Mouse (Mus musculus) forebrain, embryonic 13.5 days (tissue): ENCODE results near the gene Pcgf2. TPM values are rescaled to one million over a fixed set of nuclear protein-coding genes. Genes with fewer than 3 reads are reported as not detected.
"Not testable (repeated sequence)": the region's sequence is repeated elsewhere in the genome, so short reads cannot be mapped to it uniquely, and the experiment has no call there.

Experiments used
- ATAC-seq: fragments of 200-750 bp; cut with Nextera tagmentation; 2 replicates; pipeline ENCODE4 v1.8.0; 2017
- H3K27ac ChIP-seq: fragments of 300-500 bp; sonication (generic); 2 replicates; pipeline ENCODE4 v1.5.1; 2015; ENCODE audit warnings: inconsistent platforms, mild to moderate bottlenecking, moderate library complexity
- H3K27me3 ChIP-seq: fragments of 300-500 bp; sonication (generic); 2 replicates; pipeline ENCODE4 v1.6.1; 2015; ENCODE audit warnings: mild to moderate bottlenecking, inconsistent platforms
- H3K36me3 ChIP-seq: fragments of 300-500 bp; sonication (generic); 2 replicates; pipeline ENCODE4 v1.6.1; 2015; ENCODE audit warnings: mild to moderate bottlenecking, inconsistent platforms; ENCODE audit not compliant: poor library complexity, severe bottlenecking
- H3K4me1 ChIP-seq: fragments of 300-500 bp; sonication (generic); 2 replicates; pipeline ENCODE4 v1.6.1; 2015; ENCODE audit warnings: inconsistent platforms
- H3K4me2 ChIP-seq: fragments of 300-500 bp; sonication (generic); 2 replicates; pipeline ENCODE4 v1.6.1; 2015; ENCODE audit warnings: inconsistent platforms, mild to moderate bottlenecking, moderate library complexity
- H3K4me3 ChIP-seq: fragments of 300-500 bp; sonication (generic); 2 replicates; pipeline ENCODE4 v1.5.1; 2015; ENCODE audit warnings: mild to moderate bottlenecking, inconsistent platforms
- H3K9ac ChIP-seq: fragments of 300-500 bp; sonication (generic); 2 replicates; pipeline ENCODE4 v1.6.1; 2015; ENCODE audit warnings: mild to moderate bottlenecking, inconsistent platforms
- H3K9me3 ChIP-seq: fragments of 300-500 bp; sonication (generic); replicated peaks from 2 replicates; pipeline ENCODE4 v1.6.1; 2016; ENCODE audit warnings: inconsistent platforms
- WGBS: fragments of 180-500 bp; shearing (Covaris S2); methylation state at CpG from one replicate; pipeline ENCODE4 v1.1.7; 2015; 5-methylcytosine and 5-hydroxymethylcytosine counted together
- polyA plus RNA-seq: library from polyadenylated mRNA; unstranded; fragments of >200 nt; fragmentation: Nextera tagmentation; extraction: Ambion mirVana; gene quantifications from 2 replicates; pipeline ENCODE4 v1.2.1, GENCODE M21; 2015

The Pcgf2 gene
- polyA plus RNA-seq, 1 experiment from 2014 or later = 22.9 TPM

DNA sequence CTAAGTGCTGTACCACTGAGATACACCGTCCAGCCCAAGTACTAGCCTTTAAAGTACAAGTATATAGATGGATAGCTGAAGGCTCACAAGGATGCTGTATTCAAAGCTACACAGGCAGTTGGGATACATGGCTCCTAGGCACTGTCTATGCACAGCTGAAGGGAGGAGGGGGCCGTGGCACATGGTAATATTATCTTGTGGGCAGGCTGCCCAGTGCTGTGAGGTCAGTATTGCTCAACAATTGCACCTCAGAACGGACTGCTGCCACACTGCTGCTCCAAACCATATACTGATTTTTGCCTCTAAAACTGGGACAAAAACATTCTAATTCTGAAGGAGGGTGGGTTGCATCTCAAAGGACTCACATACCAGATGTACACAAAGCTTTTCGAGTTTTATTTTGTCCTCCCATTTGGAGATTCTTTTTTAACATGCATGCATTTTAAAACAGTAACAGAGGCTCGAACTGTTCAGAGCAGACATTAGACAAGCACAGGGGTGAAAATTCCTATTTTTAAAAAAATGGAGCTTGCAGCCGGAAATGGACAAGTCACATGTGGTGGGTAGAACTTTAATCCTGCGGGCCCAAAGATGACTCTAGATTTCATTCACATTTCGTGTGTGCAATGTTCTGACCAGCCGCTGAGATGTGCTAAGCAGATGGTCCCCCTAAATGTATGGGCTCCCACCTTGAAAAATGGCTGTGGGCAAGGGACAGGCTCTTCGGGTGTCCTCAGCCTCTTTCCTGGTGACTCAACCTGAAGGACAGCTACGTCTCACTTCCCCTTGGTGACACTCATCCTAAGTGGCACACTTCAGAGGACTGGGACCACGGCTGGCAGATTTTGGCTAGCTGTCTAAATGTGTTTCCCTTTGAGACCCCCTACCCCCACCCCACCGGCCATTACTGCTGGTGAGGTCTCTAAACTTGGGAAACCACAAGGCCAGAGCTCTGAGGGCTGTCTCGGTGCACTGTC is 14.8 kb upstream of the Pcgf2 start:
- Histone ChIP-seq H3K4me3 (no peak overlapping the region), H3K27ac (no peak overlapping the region), H3K4me1 (no peaks in the 10 kb centered on the region), H3K36me3 (peaks cover 90% of the 10 kb centered on the region), H3K27me3 (no peaks in the 10 kb centered on the region), H3K4me2 (no peak overlapping the region), H3K9me3 (no peaks in the 10 kb centered on the region), H3K9ac (no peak overlapping the region)
- no peak for ATAC-seq
- WGBS = 90% methylated on average over 14 of the region's 14 CpGs

DNA sequence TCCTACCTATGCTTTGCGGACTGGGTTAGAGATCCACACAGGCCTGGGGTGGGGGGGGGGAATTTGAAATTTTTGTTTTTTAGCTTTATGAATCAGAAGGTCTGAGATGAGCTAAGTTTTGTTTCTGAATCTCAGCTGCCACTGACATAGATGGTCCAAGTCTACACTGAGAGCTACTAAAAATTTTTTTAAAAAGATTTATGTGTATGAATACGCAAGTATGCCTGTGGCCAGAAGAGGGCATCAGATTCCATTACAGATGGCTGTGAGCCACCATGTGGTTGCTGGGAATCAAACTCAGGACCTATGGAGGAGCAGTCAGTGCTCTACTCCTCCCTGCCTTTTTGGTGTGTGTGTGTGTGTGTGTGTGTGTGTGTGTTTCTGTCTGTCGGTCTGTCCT is 14.1 kb upstream of the Pcgf2 start:
- H3K4me3 ChIP-seq = no peak overlapping the region
- H3K9me3 ChIP-seq = no peaks in the 10 kb centered on the region
- H3K27me3 ChIP-seq = no peaks in the 10 kb centered on the region
- no peak overlapping the region for H3K27ac ChIP-seq
- H3K4me1 ChIP-seq = no peaks in the 10 kb centered on the region
- ATAC-seq = no peak
- peaks cover 84% of the 10 kb centered on the region for H3K36me3 ChIP-seq
- H3K9ac ChIP-seq = no peak overlapping the region
- no peak overlapping the region for H3K4me2 ChIP-seq
- 97% methylated on average over 3 of the region's 3 CpGs for WGBS

DNA sequence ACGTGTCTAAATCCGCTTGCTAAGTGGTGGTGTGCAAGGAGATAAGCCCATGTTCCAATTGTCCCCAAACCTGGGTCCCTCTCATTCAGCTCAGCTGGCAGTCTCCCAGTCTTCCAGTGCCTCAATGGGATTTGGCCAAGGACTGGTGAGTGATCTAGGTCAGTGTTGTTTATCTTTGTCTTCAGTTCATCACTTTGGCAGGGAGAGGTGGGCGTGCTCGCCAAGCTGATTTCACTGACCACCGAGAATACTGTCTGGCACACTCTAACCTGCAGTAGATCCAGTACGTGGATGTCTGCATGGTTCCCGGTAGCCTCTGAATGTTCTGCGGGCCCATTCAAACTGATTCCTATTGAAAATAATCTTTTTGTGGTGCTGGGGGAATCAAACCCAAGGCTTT is 13.6 kb upstream of the Pcgf2 start:
- Histone ChIP-seq H3K27ac (no peak overlapping the region), H3K9me3 (no peaks in the 10 kb centered on the region), H3K27me3 (no peaks in the 10 kb centered on the region), H3K4me2 (no peak overlapping the region), H3K9ac (no peak overlapping the region), H3K36me3 (peaks cover 84% of the 10 kb centered on the region), H3K4me1 (no peaks in the 10 kb centered on the region), H3K4me3 (no peak overlapping the region)
- WGBS = 91% methylated on average over 8 of the region's 8 CpGs
- no peak for ATAC-seq

DNA sequence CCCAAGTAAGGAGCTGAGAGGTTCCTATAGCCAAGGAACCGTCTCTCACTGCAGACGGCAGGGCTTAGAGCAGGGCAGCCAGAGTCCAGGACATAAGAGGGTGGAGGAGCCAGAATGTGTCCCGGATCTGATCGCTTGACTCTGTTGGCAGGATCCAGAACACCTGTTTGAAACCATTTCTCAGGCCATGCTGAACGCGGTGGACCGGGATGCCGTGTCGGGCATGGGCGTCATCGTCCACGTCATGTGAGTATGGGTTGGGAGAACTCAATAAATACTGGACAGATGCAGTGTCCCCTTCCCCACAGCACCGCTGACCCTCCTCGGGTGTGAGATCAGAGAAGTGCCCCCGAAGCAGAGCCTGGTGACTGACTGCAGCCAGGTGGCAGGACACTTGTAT is 12.0 kb upstream of the Pcgf2 start:
- no peak overlapping the region for H3K4me3 ChIP-seq
- no peak overlapping the region for H3K27ac ChIP-seq
- no peaks in the 10 kb centered on the region for H3K4me1 ChIP-seq
- H3K36me3 ChIP-seq = peaks cover 84% of the 10 kb centered on the region
- H3K27me3 ChIP-seq = no peaks in the 10 kb centered on the region
- no peak overlapping the region for H3K9ac ChIP-seq
- WGBS = 93% methylated on average over 15 of the region's 15 CpGs
- ATAC-seq = no peak
- H3K4me2 ChIP-seq = no peak overlapping the region
- no peaks in the 10 kb centered on the region for H3K9me3 ChIP-seq

DNA sequence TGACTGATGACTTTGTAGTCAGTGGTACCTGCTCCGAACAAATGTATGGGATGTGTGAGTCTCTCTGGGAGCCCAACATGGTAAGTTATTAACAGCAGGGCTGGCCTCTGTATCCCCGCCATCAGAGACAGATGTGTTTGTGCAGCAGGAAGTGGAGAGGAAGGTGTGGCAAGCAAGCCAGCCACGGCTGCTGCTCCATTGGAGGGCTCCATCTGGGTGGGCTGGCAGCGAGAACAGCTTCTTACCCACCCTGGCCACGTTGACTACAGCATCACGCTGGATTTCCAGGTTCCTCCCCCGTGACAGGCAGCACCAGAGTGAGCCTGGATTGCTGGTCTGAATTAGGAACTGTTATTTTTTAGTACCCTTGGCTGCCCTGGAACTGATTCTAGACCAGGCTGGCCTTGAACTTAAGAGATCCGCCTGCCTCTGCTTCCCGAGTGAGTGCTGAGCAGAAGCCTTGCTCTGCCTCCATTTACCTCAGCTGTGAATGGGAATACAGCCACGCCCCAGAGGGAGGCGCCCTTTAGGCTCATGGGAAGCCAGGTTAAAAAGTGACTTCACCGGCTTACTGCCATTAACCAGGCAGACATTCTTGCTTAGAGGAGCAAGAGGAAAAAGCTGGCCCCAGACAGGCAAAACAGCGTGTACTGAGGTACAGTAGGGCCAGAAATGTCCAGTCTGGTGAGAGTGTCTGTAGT is 11.1 kb upstream of the Pcgf2 start:
- WGBS = 86% methylated on average over 13 of the region's 13 CpGs
- Histone ChIP-seq H3K4me2 (no peak overlapping the region), H3K9me3 (no peaks in the 10 kb centered on the region), H3K27me3 (no peaks in the 10 kb centered on the region), H3K36me3 (peaks cover 85% of the 10 kb centered on the region), H3K4me3 (no peak overlapping the region), H3K4me1 (no peaks in the 10 kb centered on the region), H3K27ac (no peak overlapping the region), H3K9ac (no peak overlapping the region)
- ATAC-seq = no peak

DNA sequence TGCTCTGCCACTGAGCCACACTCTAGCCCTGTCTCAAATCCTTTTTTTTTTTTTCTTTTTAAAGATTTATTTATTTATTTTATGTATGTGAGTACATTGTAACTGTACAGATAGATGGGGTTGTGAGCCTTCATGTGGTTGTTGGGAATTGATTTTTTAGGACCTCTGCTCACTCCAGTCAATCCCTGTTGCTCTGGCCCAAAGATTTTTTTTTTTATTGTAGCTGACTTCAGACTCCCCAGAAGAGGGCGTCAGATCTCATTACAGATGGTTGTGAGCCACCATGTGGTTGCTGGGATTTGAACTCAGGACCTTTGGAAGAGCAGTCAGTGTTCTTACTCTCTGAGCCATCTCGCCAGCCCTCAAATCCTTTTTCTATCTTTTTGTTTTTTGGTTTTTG is 9.8 kb upstream of the Pcgf2 start:
- H3K4me3 ChIP-seq, H3K9me3 ChIP-seq, H3K4me2 ChIP-seq, H3K27ac ChIP-seq, ATAC-seq, H3K27me3 ChIP-seq, H3K4me1 ChIP-seq, H3K9ac ChIP-seq: not testable (repeated sequence)
- 81% methylated on average over 2 of the region's 2 CpGs for WGBS
- peaks cover 82% of the 10 kb centered on the region for H3K36me3 ChIP-seq

DNA sequence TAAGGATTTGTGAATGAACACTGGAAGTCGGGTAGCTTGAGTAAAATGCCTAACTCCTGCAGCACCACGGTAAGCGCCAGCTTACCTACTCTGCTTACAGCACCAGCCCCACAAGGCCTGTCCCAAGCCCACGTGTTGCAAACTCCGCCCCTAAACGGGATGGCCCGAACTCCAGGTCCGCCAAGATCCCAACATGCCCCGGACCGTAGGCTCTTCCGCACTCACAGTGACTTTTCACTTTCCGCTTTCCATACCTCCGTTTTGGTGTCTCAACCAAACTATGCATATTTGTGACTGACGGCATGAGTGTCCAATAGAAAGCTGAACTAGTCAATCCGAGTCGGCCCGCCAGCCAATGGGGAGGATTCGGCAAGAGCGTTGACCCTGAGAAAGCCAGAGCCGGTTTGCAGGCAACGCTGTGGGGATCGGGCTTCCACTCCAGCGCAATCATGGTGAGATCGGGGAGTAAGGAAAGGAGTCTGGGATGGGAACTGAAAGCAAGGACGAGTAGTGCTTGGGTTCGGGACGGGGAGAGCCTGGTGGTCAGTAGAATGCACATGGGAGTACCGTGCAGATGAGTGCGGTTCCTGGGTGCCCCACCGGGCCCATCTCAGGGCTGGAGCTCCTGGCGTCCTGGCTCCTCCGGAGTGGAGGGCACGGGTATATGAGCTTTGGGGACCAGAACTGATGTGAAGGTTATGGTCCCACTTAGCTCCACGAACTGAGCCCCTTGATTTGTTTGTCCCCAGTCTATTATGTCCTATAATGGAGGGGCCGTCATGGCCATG is 2.9 kb upstream of the Pcgf2 start, which contains the start of gene Psmb3:
TSS of gene Psmb3 (plus strand) at position 361 of the 788 bp plus-strand sequence.
- peak within 1 kb of the TSS; percentile 92 for H3K4me3 ChIP-seq
- peak; percentile 87 for ATAC-seq

DNA sequence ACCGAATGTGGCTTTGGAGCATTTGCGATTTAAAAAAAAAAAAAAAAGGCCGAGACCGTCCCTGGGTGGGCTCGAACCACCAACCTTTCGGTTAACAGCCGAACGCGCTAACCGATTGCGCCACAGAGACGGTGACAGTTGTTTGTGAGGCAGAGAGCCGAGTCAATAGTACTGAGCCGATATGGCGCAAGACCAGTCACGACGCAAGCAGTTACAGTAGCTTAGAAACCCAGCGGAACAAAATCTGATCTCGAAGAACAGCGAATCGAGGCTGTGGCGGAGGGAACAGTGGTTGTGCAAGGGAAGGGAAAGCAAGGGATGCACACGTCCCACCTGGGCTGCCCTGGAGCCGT is 2.1 kb upstream of the Pcgf2 start:
- ATAC-seq = no peak; the same call in 1 of the 2 replicates
- Histone ChIP-seq H3K4me3 (peak overlapping the region; percentile 92), H3K36me3 (peaks cover 21% of the 10 kb centered on the region), H3K4me2 (peak overlapping the region; percentile 91), H3K27ac (peak overlapping the region; percentile 86), H3K9me3 (no peaks in the 10 kb centered on the region), H3K9ac (peak overlapping the region; percentile 80), H3K27me3 (no peaks in the 10 kb centered on the region), H3K4me1 (peaks cover 41% of the 10 kb centered on the region)
- WGBS = under 1% methylated on average over 24 of the region's 24 CpGs

More for the DNA sequence above, 2.9 kb upstream of the Pcgf2 start, which contains the start of gene Psmb3:
- 0% methylated on average over 35 of the region's 35 CpGs for WGBS
- no peaks in the 10 kb centered on the region for H3K27me3 ChIP-seq
- H3K9ac ChIP-seq = peak within 1 kb of the TSS; percentile 86
- H3K9me3 ChIP-seq = no peaks in the 10 kb centered on the region
- peaks cover 29% of the 10 kb centered on the region for H3K36me3 ChIP-seq
- peak within 1 kb of the TSS; percentile 86 for H3K27ac ChIP-seq
- H3K4me1 ChIP-seq = peaks cover 32% of the 10 kb centered on the region
- H3K4me2 ChIP-seq = peak within 1 kb of the TSS; percentile 91

DNA sequence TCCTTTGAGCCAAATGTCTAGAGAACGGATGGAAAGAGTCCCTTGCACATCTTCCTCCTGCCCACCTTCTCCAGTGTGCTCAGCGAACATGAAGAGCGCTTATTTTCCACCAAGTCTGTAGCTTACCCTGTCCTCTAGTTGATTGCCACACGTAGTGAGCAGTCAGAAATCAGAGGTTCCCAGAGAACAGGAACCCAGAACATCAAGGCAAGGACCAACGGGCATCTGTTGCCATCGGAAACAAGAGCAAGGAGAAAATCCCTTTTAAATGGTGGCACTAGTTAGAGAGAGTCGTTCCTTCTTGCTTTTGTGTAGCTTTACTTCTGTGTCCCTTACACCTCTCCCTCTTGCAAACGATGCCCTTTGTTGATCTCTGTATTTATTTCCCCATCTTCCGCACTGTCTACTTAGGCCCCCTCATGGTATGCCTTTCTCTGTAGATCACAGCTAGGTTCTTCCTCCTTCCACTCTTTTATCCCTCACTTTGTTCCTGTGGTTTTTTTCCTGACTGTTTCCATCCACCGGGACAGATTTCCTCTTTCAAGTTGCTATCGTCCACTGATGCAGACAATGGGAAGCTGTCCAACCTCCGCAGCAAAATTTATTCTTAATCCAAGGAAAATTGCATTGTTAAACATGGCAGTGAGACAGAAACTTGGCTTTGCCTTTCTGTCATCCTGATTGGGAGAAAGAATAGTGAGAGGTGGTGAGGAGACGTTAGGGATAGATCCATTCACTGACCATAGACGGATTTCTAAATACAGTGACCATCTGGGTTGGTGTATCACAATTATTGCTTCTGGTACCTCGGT is 1.5 kb upstream of the Pcgf2 start:
- peak overlapping the region; percentile 91 for H3K4me2 ChIP-seq
- H3K36me3 ChIP-seq = peaks cover 15% of the 10 kb centered on the region
- no peak for ATAC-seq
- no peaks in the 10 kb centered on the region for H3K27me3 ChIP-seq
- H3K27ac ChIP-seq = peak overlapping the region; percentile 97; the same call in 1 of the 2 replicates
- peaks cover 46% of the 10 kb centered on the region for H3K4me1 ChIP-seq
- H3K9me3 ChIP-seq = no peaks in the 10 kb centered on the region
- H3K4me3 ChIP-seq = peak overlapping the region; percentile 92
- 48% methylated on average over 15 of the region's 15 CpGs for WGBS
- 0 out of 2 replicates have a peak overlapping the region, but pooled peaks have one; percentile 5 for H3K9ac ChIP-seq

DNA sequence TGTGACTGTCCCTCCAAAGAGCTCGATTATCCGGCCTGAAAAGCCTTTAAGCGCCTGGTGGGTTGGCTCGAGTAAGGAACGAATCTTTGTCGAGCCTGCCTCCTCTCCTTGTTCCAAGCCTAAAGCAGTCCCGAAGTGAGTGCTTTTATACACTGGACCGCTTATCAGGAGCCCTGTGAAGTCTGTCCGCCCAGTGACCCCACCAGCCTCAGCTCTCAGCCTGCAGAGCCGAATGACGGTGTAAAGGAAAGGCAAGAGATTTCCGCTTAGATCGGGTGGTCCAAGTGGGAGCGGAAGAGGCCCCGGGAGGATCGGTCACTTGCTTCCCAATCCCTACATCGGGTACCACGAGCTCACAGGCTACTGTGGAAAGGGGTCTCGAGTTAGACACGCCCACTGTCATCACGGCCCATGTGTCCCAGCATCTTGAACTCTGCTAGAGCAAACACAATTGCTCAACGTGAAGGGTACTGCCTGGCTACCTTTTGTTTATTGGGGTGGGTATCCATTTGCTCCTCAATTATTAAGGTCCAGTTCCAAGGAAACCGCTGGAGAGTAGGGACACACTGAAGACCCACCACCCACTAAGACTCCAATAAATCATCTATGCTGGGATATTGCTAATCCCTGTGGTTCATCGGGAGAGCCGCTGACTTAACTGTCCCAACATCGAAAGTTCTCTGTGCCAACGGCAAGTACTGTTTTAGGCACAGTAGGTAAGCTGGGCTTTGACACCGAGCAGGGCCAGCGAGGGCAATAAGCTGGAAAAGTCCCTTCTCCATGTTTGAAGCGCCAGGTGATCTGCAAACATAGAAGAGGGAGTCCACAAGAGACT is 666 bp upstream of the Pcgf2 start:
- 17% methylated on average over 30 of the region's 30 CpGs for WGBS
- Histone ChIP-seq H3K4me3 (peak overlapping the region; percentile 68), H3K9ac (peak overlapping the region; percentile 97), H3K9me3 (no peaks in the 10 kb centered on the region), H3K27me3 (no peaks in the 10 kb centered on the region), H3K27ac (peak overlapping the region; percentile 97), H3K4me1 (peaks cover 55% of the 10 kb centered on the region), H3K36me3 (peaks cover 7% of the 10 kb centered on the region), H3K4me2 (peak overlapping the region; percentile 91)
- no peak for ATAC-seq
